Mouse (Mus musculus) lung, postnatal 10 days (tissue): ENCODE data around the gene Prom1.
"Not testable (repeated sequence)": the region's sequence is repeated elsewhere in the genome, so short reads cannot be mapped to it uniquely, and the experiment has no call there.

Experiments used
- DNase-seq: peaks from one replicate; pipeline ENCODE4 v3.0.0; 2021

The Prom1 gene

GRCm38 (mm10) chr5:44101231-44102110 is at the start of gene Prom1:
TSS of gene Prom1 (minus strand) at chr5:44102032.
- DNase-seq = peak; percentile 43

GRCm38 (mm10) chr5:44147732-44148131 is 45.9 kb upstream of the Prom1 start:
- DNase-seq = no peak

GRCm38 (mm10) chr5:44146437-44147332 is 44.9 kb upstream of the Prom1 start:
- DNase-seq = peak; percentile 6

GRCm38 (mm10) chr5:44143467-44144235 is 41.8 kb upstream of the Prom1 start:
- DNase-seq = no peak

GRCm38 (mm10) chr5:44127487-44127886 is 25.7 kb upstream of the Prom1 start:
- no peak for DNase-seq

- not testable (repeated sequence) for DNase-seq
Observed at GRCm38 (mm10) chr5:44126574-44126973, 24.7 kb upstream of the Prom1 start.

GRCm38 (mm10) chr5:44121390-44121789 is 19.6 kb upstream of the Prom1 start:
- DNase-seq = no peak

- no peak for DNase-seq
Observed at GRCm38 (mm10) chr5:44113138-44113537, 11.3 kb upstream of the Prom1 start.

- no peak for DNase-seq
Observed at GRCm38 (mm10) chr5:44109121-44109520, 7.3 kb upstream of the Prom1 start.

- peak; percentile 65 for DNase-seq
Observed at GRCm38 (mm10) chr5:44108125-44108524, 6.3 kb upstream of the Prom1 start.

- DNase-seq = no peak
Observed at GRCm38 (mm10) chr5:44105192-44105591, 3.4 kb upstream of the Prom1 start.

GRCm38 (mm10) chr5:44104686-44105085 is 2.9 kb upstream of the Prom1 start:
- no peak for DNase-seq

GRCm38 (mm10) chr5:44104120-44104519 is 2.3 kb upstream of the Prom1 start:
- no peak for DNase-seq

- no peak for DNase-seq
Observed at GRCm38 (mm10) chr5:44103121-44103520, 1.3 kb upstream of the Prom1 start.

GRCm38 (mm10) chr5:44100544-44101230 is 1.1 kb downstream of the Prom1 start:
- peak; percentile 60 for DNase-seq

GRCm38 (mm10) chr5:44100187-44100543 is 1.7 kb downstream of the Prom1 start:
- no peak for DNase-seq

GRCm38 (mm10) chr5:44096996-44097395 is 4.8 kb downstream of the Prom1 start:
- no peak for DNase-seq

- no peak for DNase-seq
Observed at GRCm38 (mm10) chr5:44096106-44096505, 5.7 kb downstream of the Prom1 start.

GRCm38 (mm10) chr5:44095697-44096096 is 6.1 kb downstream of the Prom1 start:
- no peak for DNase-seq

- DNase-seq = peak; percentile 50
Observed at GRCm38 (mm10) chr5:44087034-44087433, 14.8 kb downstream of the Prom1 start.

GRCm38 (mm10) chr5:44085871-44086270 is 16.0 kb downstream of the Prom1 start:
- DNase-seq = no peak

- DNase-seq = peak; percentile 21
Observed at GRCm38 (mm10) chr5:44081108-44081507, 20.7 kb downstream of the Prom1 start.
